In the genomic region with DNA sequence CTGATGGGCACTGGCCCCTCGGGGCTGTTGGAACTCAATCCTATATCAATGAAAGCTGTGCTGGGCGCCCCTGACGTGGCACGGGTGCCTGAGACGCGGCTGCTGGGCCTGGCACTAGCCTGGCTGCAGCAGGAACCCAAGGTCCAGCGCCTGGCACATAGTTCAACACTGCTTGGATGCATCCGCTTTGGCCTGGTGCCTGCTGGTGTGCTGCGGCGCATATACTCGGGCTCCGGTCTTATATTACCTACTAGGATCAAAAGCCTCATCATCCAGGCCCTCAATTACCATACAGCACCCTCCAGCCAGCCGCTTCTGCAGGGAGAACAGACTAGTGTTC, we compare ENCODE assay signal across 18 mouse cellular contexts. TPM values are rescaled to one million over a fixed set of nuclear protein-coding genes. Genes with fewer than 3 reads are reported as not detected.
A peak's percentile ranks its signal among the peaks of the same experiment; 100 is the strongest.
DNase-seq lines count a peak whose midpoint lies in the region; ATAC-seq lines count a peak whose summit lies in the region.
"Had no signal": no experiment of that assay in that cellular context is flagged by ENCODE, and none has a peak within 500 bp of the region (broad histone marks: within the 10 kb centered on the region; RNA-seq: fewer than 3 reads in every experiment).

No protein-coding gene starts in this region.

- H3K4me1 ChIP-seq in forebrain, embryonic 13.5 days = no peaks in the 10 kb centered on the region
- H3K4me1 ChIP-seq in forebrain, embryonic 16.5 days (replicated peaks; ENCODE audit: control insufficient read depth, insufficient read depth, low read length) = peaks cover 4% of the 10 kb centered on the region; the same call in 1 of the 2 replicates
- 0 out of 2 replicates have a peak, but pooled peaks cover 8% of the 10 kb centered on the region for H3K4me1 ChIP-seq in midbrain, embryonic 12.5 days
- H3K4me1 ChIP-seq in midbrain, embryonic 11.5 days (ENCODE audit: control insufficient read depth, insufficient read depth, low read length) = peaks cover 5% of the 10 kb centered on the region; the same call in 1 of the 2 replicates
- no peaks in the 10 kb centered on the region for H3K4me1 ChIP-seq in midbrain, embryonic 16.5 days (ENCODE audit: control insufficient read depth, insufficient read depth, low read length)
- H3K4me1 ChIP-seq: embryonic facial prominence, embryonic 12.5 days; neural tube, embryonic 12.5 days had no signal

- 87% methylated on average over 13 of the region's 13 CpGs for WGBS in forebrain, embryonic 13.5 days
- WGBS in forebrain, embryonic 16.5 days = 77% methylated on average over 13 of the region's 13 CpGs
- 80% methylated on average over 13 of the region's 13 CpGs for WGBS in midbrain, embryonic 12.5 days
- 76% methylated on average over 13 of the region's 13 CpGs for WGBS in midbrain, embryonic 11.5 days
- WGBS in midbrain, embryonic 16.5 days = 81% methylated on average over 13 of the region's 13 CpGs

- H3K9me3 ChIP-seq in forebrain, embryonic 13.5 days (replicated peaks) = no peaks in the 10 kb centered on the region
- no peaks in the 10 kb centered on the region for H3K9me3 ChIP-seq in forebrain, embryonic 16.5 days (ENCODE audit: control insufficient read depth, low read length)
- no peaks in the 10 kb centered on the region for H3K9me3 ChIP-seq in midbrain, embryonic 12.5 days
- no peaks in the 10 kb centered on the region for H3K9me3 ChIP-seq in midbrain, embryonic 11.5 days (ENCODE audit: control insufficient read depth, low read length)
- no peaks in the 10 kb centered on the region for H3K9me3 ChIP-seq in midbrain, embryonic 16.5 days (replicated peaks; ENCODE audit: control insufficient read depth, low read length, poor library complexity, severe bottlenecking)
- H3K9me3 ChIP-seq: embryonic facial prominence, embryonic 12.5 days; neural tube, embryonic 12.5 days had no signal

- ATAC-seq in forebrain, embryonic 13.5 days = peak; percentile 44; the same call in 1 of the 2 replicates
- no peak for ATAC-seq in forebrain, embryonic 16.5 days
- peak; percentile 24; the same call in 1 of the 2 replicates for ATAC-seq in midbrain, embryonic 12.5 days (ENCODE audit: low FRiP score, low read depth)
- no peak for ATAC-seq in midbrain, embryonic 11.5 days (ENCODE audit: low FRiP score)
- ATAC-seq in midbrain, embryonic 16.5 days = 0 out of 2 replicates have a peak, but pooled peaks have one; percentile 15

- H3K27me3 ChIP-seq in forebrain, embryonic 13.5 days = peaks cover 4% of the 10 kb centered on the region; the same call in 1 of the 2 replicates
- 0 out of 2 replicates have a peak, but pooled peaks cover 2% of the 10 kb centered on the region for H3K27me3 ChIP-seq in forebrain, embryonic 16.5 days (replicated peaks; ENCODE audit: control insufficient read depth, insufficient read depth, low read length)
- peaks cover 23% of the 10 kb centered on the region for H3K27me3 ChIP-seq in midbrain, embryonic 12.5 days
- H3K27me3 ChIP-seq in midbrain, embryonic 11.5 days (ENCODE audit: control insufficient read depth, insufficient read depth, low read length) = no peaks in the 10 kb centered on the region; the same call in 1 of the 2 replicates
- H3K27me3 ChIP-seq in midbrain, embryonic 16.5 days (ENCODE audit: control insufficient read depth, insufficient read depth, low read depth, low read length) = no peaks in the 10 kb centered on the region
- H3K27me3 ChIP-seq: neural tube, embryonic 12.5 days had no signal

- H3K4me2 ChIP-seq in forebrain, embryonic 13.5 days = no peak overlapping the region
- no peak overlapping the region for H3K4me2 ChIP-seq in forebrain, embryonic 16.5 days (ENCODE audit: low read length)
- H3K4me2 ChIP-seq in midbrain, embryonic 12.5 days (replicated peaks) = no peak overlapping the region
- no peak overlapping the region for H3K4me2 ChIP-seq in midbrain, embryonic 11.5 days
- no peak overlapping the region for H3K4me2 ChIP-seq in midbrain, embryonic 16.5 days (ENCODE audit: low read length)

- H3K36me3 ChIP-seq in forebrain, embryonic 13.5 days (ENCODE audit: poor library complexity, severe bottlenecking) = no peaks in the 10 kb centered on the region
- H3K36me3 ChIP-seq in forebrain, embryonic 16.5 days (ENCODE audit: control insufficient read depth, insufficient read depth) = no peaks in the 10 kb centered on the region
- H3K36me3 ChIP-seq in midbrain, embryonic 12.5 days = no peaks in the 10 kb centered on the region
- no peaks in the 10 kb centered on the region for H3K36me3 ChIP-seq in midbrain, embryonic 11.5 days (ENCODE audit: control insufficient read depth, insufficient read depth, low read length)
- H3K36me3 ChIP-seq in midbrain, embryonic 16.5 days (ENCODE audit: control insufficient read depth, insufficient read depth, low read length) = no peaks in the 10 kb centered on the region
- H3K36me3 ChIP-seq: embryonic facial prominence, embryonic 12.5 days; neural tube, embryonic 12.5 days had no signal

- H3K4me3 ChIP-seq in forebrain, embryonic 13.5 days = no peak overlapping the region
- no peak overlapping the region for H3K4me3 ChIP-seq in forebrain, embryonic 16.5 days (replicated peaks; ENCODE audit: low read length)
- no peak overlapping the region for H3K4me3 ChIP-seq in midbrain, embryonic 12.5 days
- no peak overlapping the region for H3K4me3 ChIP-seq in midbrain, embryonic 11.5 days (ENCODE audit: low read depth, low read length)
- no peak overlapping the region for H3K4me3 ChIP-seq in midbrain, embryonic 16.5 days (ENCODE audit: low read depth, low read length)
- H3K4me3 ChIP-seq: embryonic facial prominence, embryonic 12.5 days; neural tube, embryonic 12.5 days had no signal

- H3K9ac ChIP-seq in forebrain, embryonic 13.5 days = no peak overlapping the region
- H3K9ac ChIP-seq in forebrain, embryonic 16.5 days (replicated peaks; ENCODE audit: low read depth, low read length) = no peak overlapping the region
- no peak overlapping the region for H3K9ac ChIP-seq in midbrain, embryonic 12.5 days (replicated peaks)
- no peak overlapping the region for H3K9ac ChIP-seq in midbrain, embryonic 11.5 days (ENCODE audit: low read length)
- no peak overlapping the region for H3K9ac ChIP-seq in midbrain, embryonic 16.5 days (ENCODE audit: low read depth, low read length)
- H3K9ac ChIP-seq: embryonic facial prominence, embryonic 12.5 days; liver, embryonic 14.5 days; neural tube, embryonic 12.5 days had no signal

- H3K27ac ChIP-seq in forebrain, embryonic 13.5 days = no peak overlapping the region
- no peak overlapping the region for H3K27ac ChIP-seq in forebrain, embryonic 16.5 days (ENCODE audit: low read length)
- H3K27ac ChIP-seq in midbrain, embryonic 12.5 days (replicated peaks) = no peak overlapping the region
- no peak overlapping the region for H3K27ac ChIP-seq in midbrain, embryonic 11.5 days (ENCODE audit: low read depth, low read length)
- H3K27ac ChIP-seq in midbrain, embryonic 16.5 days (ENCODE audit: low read length) = no peak overlapping the region
- H3K27ac ChIP-seq: embryonic facial prominence, embryonic 12.5 days; kidney, postnatal 0 days; liver, embryonic 14.5 days; neural tube, embryonic 12.5 days had no signal

- no peak for DNase-seq in midbrain, embryonic 11.5 days (ENCODE audit: low spot score, missing footprints)
- peak; percentile 32 for DNase-seq in brain, adult 2 months (ENCODE audit: low read depth, low spot score)
- no peak for DNase-seq in adrenal gland, postnatal 4 days (ENCODE audit: low spot score in 2 of 2)
- no peak for DNase-seq in layer of hippocampus, adult 9-11 months
- DNase-seq: adrenal gland, postnatal 25 days; B cell, adult 2 months; spleen, adult 18-20 months; thymus, adult 2 months had no signal

RNA-seq across cellular contexts. Expression of gene Klhl34, which starts 0.7 kb away (rescaled TPM):
- polyA plus RNA-seq in forebrain, embryonic 13.5 days (2015; fragmentation: Nextera tagmentation; extraction: Ambion mirVana) = 1.6 and 2.3 TPM in 2 replicates
- 2.3 and 3.1 TPM in 2 replicates for polyA plus RNA-seq in forebrain, embryonic 16.5 days (2015; fragmentation: Nextera tagmentation; extraction: Ambion mirVana)
- polyA plus RNA-seq in midbrain, embryonic 12.5 days (2016; fragmentation: Nextera tagmentation; extraction: Ambion mirVana) = 1.6 and 2.1 TPM in 2 replicates
- polyA plus RNA-seq in midbrain, embryonic 11.5 days (2014; fragmentation: Nextera tagmentation; extraction: Ambion mirVana) = 0.72 and 1.0 TPM in 2 replicates
- 2.0 and 2.5 TPM in 2 replicates for polyA plus RNA-seq in midbrain, embryonic 16.5 days (2015; fragmentation: Nextera tagmentation; extraction: Ambion mirVana)
- total RNA-seq in adrenal gland, postnatal 4 days (2021) = not detected
- total RNA-seq: adrenal gland, postnatal 25 days; megakaryocyte-erythroid progenitor cell, adult 5-6 weeks; MEL had no signal
- polyA plus RNA-seq: liver, embryonic 14.5 days had no signal

Comparison
In these comparisons a context has a peak if more than half of its experiments do, and no peak if none do; other contexts are left out.
1. ATAC-seq: peak in forebrain, embryonic 13.5 days (single experiment), midbrain, embryonic 12.5 days (single experiment) and midbrain, embryonic 16.5 days (single experiment); none in forebrain, embryonic 16.5 days (single experiment) and midbrain, embryonic 11.5 days (single experiment).